ENCODE assay signal across 8 mouse cellular contexts in genomic region chr8:111595712-111596484, GRCm38 (mm10). TPM values are rescaled to one million over a fixed set of nuclear protein-coding genes. Genes with fewer than 3 reads are reported as not detected.
DNase-seq lines count a peak whose midpoint lies in the region; ATAC-seq lines count a peak whose summit lies in the region.

No protein-coding gene starts in this region.

- peaks cover 3% of the 10 kb centered on the region for H3K36me3 ChIP-seq in heart, embryonic 13.5 days

- peaks cover 80% of the 10 kb centered on the region for H3K4me1 ChIP-seq in heart, embryonic 13.5 days

- H3K9me3 ChIP-seq in heart, embryonic 13.5 days: no peaks in the 10 kb centered on the region

- no peaks in the 10 kb centered on the region for H3K27me3 ChIP-seq in heart, embryonic 13.5 days (replicated peaks)

- H3K27ac ChIP-seq in heart, embryonic 13.5 days (replicated peaks): peak overlapping the region; percentile 91

- DNase-seq in layer of hippocampus, adult 9-11 months: peak; percentile 51
- no peak for DNase-seq in layer of hippocampus, postnatal 25 days (ENCODE audit: extremely low spot score in 1 of 2, low spot score in 1 of 2)
- peak; percentile 65 for DNase-seq in adrenal gland, postnatal 14 days
- peak; percentile 60 for DNase-seq in kidney, postnatal 14 days
- peak; percentile 90 to 93 for DNase-seq in thymus, postnatal 10 days (ENCODE audit: low spot score in 2 of 2)
- no peak for DNase-seq in right cerebral cortex, postnatal 4 days

- peak overlapping the region; percentile 62 for H3K4me2 ChIP-seq in heart, embryonic 13.5 days

- H3K4me3 ChIP-seq in heart, embryonic 13.5 days: peak overlapping the region; percentile 33

- H3K9ac ChIP-seq in heart, embryonic 13.5 days: peak overlapping the region; percentile 30

- ATAC-seq in heart, embryonic 13.5 days (ENCODE audit: extremely low read depth, insufficient number of reproducible peaks, low FRiP score, low TSS enrichment): peak; percentile 55; the same call in 1 of the 2 replicates
- peak; percentile 85 for ATAC-seq in megakaryocyte progenitor cell, adult 5-6 weeks (replicated peaks; ENCODE audit: poor library complexity)

- 28% methylated on average over 15 of the region's 15 CpGs for WGBS in heart, embryonic 13.5 days

RNA-seq across cellular contexts. Expression of gene Ldhd, which starts 34.3 kb away (rescaled TPM):
- total RNA-seq in layer of hippocampus, postnatal 25 days (2021): 1 to 10 TPM; 6.6 to 7.2 TPM
- 36.5 and 38.2 TPM in 2 replicates for total RNA-seq in adrenal gland, postnatal 14 days (2021)
- polyA plus RNA-seq in heart, embryonic 13.5 days (2015; fragmentation: Nextera tagmentation; extraction: Ambion mirVana): 0.44 and 0.65 TPM in 2 replicates
- total RNA-seq in megakaryocyte progenitor cell, adult 5-6 weeks (2015): 0.10 and 0.15 TPM in 2 replicates
- 0.14 TPM in 1 of 2 replicates, not detected in the other for total RNA-seq in megakaryocyte progenitor cell, adult 5-6 weeks (2017)

RNA-seq across cellular contexts. Expression of gene Zfp1, which starts 47.3 kb away (rescaled TPM):
- total RNA-seq in layer of hippocampus, postnatal 25 days (2021): 10 to 100 TPM; 19.4 to 22.3 TPM
- total RNA-seq in adrenal gland, postnatal 14 days (2021): 9.2 and 11.2 TPM in 2 replicates
- polyA plus RNA-seq in heart, embryonic 13.5 days (2015; fragmentation: Nextera tagmentation; extraction: Ambion mirVana): 12.9 and 13.8 TPM in 2 replicates
- total RNA-seq in megakaryocyte progenitor cell, adult 5-6 weeks (2015): 14.7 and 16.9 TPM in 2 replicates
- total RNA-seq in megakaryocyte progenitor cell, adult 5-6 weeks (2017): 11.2 and 19.2 TPM in 2 replicates

Comparison
In these comparisons a context has a peak if more than half of its experiments do, and no peak if none do; other contexts are left out.
1. DNase-seq: peak in layer of hippocampus, adult 9-11 months (single experiment), adrenal gland, postnatal 14 days (single experiment), kidney, postnatal 14 days (single experiment) and thymus, postnatal 10 days (2 of 2); none in layer of hippocampus, postnatal 25 days (0 of 2) and right cerebral cortex, postnatal 4 days (single experiment).
2. RNA of gene Ldhd, which starts 34.3 kb away (total RNA-seq): 36.5 to 38.2 TPM in adrenal gland, postnatal 14 days and 6.6 to 7.2 TPM in layer of hippocampus, postnatal 25 days; 0.10 to 0.15 TPM in megakaryocyte progenitor cell, adult 5-6 weeks; every median in the first group is over 4 times any median in the second.